Mouse (Mus musculus) heart, embryonic 16.5 days (tissue): ENCODE data around the gene Cenpx. TPM values are rescaled to one million over a fixed set of nuclear protein-coding genes. Genes with fewer than 3 reads are reported as not detected.
A peak's percentile ranks its signal among the peaks of the same experiment; 100 is the strongest.
"Not testable (repeated sequence)": the region's sequence is repeated elsewhere in the genome, so short reads cannot be mapped to it uniquely, and the experiment has no call there.

Experiments used
- ATAC-seq: fragments of 200-750 bp; cut with Nextera tagmentation; replicated peaks from 2 replicates; pipeline ENCODE4 v1.8.0; 2017; ENCODE audit warnings: moderate number of reproducible peaks; ENCODE audit not compliant: insufficient read depth, low FRiP score; ENCODE audit errors: extremely low read depth
- H3K27ac ChIP-seq: fragments of 300-500 bp; sonication (generic); 2 replicates; pipeline ENCODE4 v1.5.1; 2014; ENCODE audit warnings: mild to moderate bottlenecking, low read length, control low read depth, moderate library complexity
- H3K27me3 ChIP-seq: fragments of 300-500 bp; sonication (generic); 2 replicates; pipeline ENCODE4 v1.6.1; 2014; ENCODE audit warnings: low read length, mixed read lengths; ENCODE audit not compliant: control insufficient read depth, insufficient read depth
- H3K36me3 ChIP-seq: fragments of 300-500 bp; sonication (generic); 2 replicates; pipeline ENCODE4 v1.6.1; 2014; ENCODE audit not compliant: control insufficient read depth, insufficient read depth
- H3K4me1 ChIP-seq: fragments of 300-500 bp; sonication (generic); 2 replicates; pipeline ENCODE4 v1.6.1; 2014; ENCODE audit warnings: low read length, mixed read lengths; ENCODE audit not compliant: control insufficient read depth, insufficient read depth
- H3K4me2 ChIP-seq: fragments of 300-500 bp; sonication (generic); 2 replicates; pipeline ENCODE4 v1.6.1; 2014; ENCODE audit warnings: low read depth, mild to moderate bottlenecking, control low read depth, low read length
- H3K4me3 ChIP-seq: fragments of 300-500 bp; sonication (generic); 2 replicates; pipeline ENCODE4 v1.5.1; 2014; ENCODE audit warnings: mild to moderate bottlenecking, control low read depth, low read length
- H3K9ac ChIP-seq: fragments of 300-500 bp; sonication (generic); 2 replicates; pipeline ENCODE4 v1.6.1; 2014; ENCODE audit warnings: low read length, control low read depth
- H3K9me3 ChIP-seq: fragments of 300-500 bp; sonication (generic); replicated peaks from 2 replicates; pipeline ENCODE4 v1.6.1; 2016; ENCODE audit warnings: low read length; ENCODE audit not compliant: control insufficient read depth
- WGBS: fragments of 180-500 bp; shearing (Covaris S2); extraction: QIAGEN DNeasy Blood & Tissue Kit; methylation state at CpG from one replicate; pipeline ENCODE4 v1.1.7; 2014; 5-methylcytosine and 5-hydroxymethylcytosine counted together
- polyA plus RNA-seq: library from polyadenylated mRNA; unstranded; fragments of >200 nt; fragmentation: Nextera tagmentation; extraction: Ambion mirVana; gene quantifications from 2 replicates; pipeline ENCODE4 v1.2.1, GENCODE M21; 2015

Cenpx gene
- polyA plus RNA-seq, 1 experiment from 2014 or later: 107 TPM

- not testable (repeated sequence) for H3K4me3 ChIP-seq, H3K9ac ChIP-seq, H3K27ac ChIP-seq, ATAC-seq, H3K9me3 ChIP-seq, H3K4me2 ChIP-seq, H3K27me3 ChIP-seq
- H3K4me1 ChIP-seq: peaks cover 10% of the 10 kb centered on the region
- 79% methylated on average over 4 of the region's 5 CpGs for WGBS
- H3K36me3 ChIP-seq: peaks cover 19% of the 10 kb centered on the region
These were observed 37.7 kb downstream of the Cenpx start for GRCm38 (mm10) chr11:120675875-120676274.

GRCm38 (mm10) chr11:120673594-120674122, 39.9 kb downstream of the Cenpx start:
- Histone ChIP-seq H3K9ac (peak overlapping the region; percentile 76), H3K9me3 (no peaks in the 10 kb centered on the region), H3K4me2 (peak overlapping the region; percentile 97), H3K27me3 (no peaks in the 10 kb centered on the region), H3K4me1 (peaks cover 10% of the 10 kb centered on the region), H3K4me3 (peak overlapping the region; percentile 69), H3K27ac (peak overlapping the region; percentile 77), H3K36me3 (peaks cover 9% of the 10 kb centered on the region)
- 30% methylated on average over 12 of the region's 12 CpGs for WGBS
- peak; percentile 8; the same call in 1 of the 2 replicates for ATAC-seq

- H3K27ac ChIP-seq: peak within 1 kb of the TSS; percentile 77
- 1% methylated on average over 76 of the region's 83 CpGs for WGBS
- peaks cover 10% of the 10 kb centered on the region for H3K4me1 ChIP-seq
- peak within 1 kb of the TSS; percentile 97 for H3K4me2 ChIP-seq
- peak within 1 kb of the TSS; percentile 76 for H3K9ac ChIP-seq
- no peaks in the 10 kb centered on the region for H3K27me3 ChIP-seq
- H3K36me3 ChIP-seq: peaks cover 4% of the 10 kb centered on the region; the same call in 1 of the 2 replicates
- no peaks in the 10 kb centered on the region for H3K9me3 ChIP-seq
- peak; percentile 98 for ATAC-seq
- peak within 1 kb of the TSS; percentile 69 for H3K4me3 ChIP-seq
These were observed 40.6 kb downstream of the Cenpx start, which contains the start of gene Aspscr1 for GRCm38 (mm10) chr11:120672687-120673593. Gene Aspscr1, plus strand, starts transcription at chr11:120672973.

GRCm38 (mm10) chr11:120666617-120667016, 46.9 kb downstream of the Cenpx start:
- 14% methylated on average over 3 of the region's 3 CpGs for WGBS
- Histone ChIP-seq H3K27ac (no peak overlapping the region), H3K9me3 (no peaks in the 10 kb centered on the region), H3K36me3 (no peaks in the 10 kb centered on the region), H3K9ac (no peak overlapping the region), H3K27me3 (peaks cover 23% of the 10 kb centered on the region), H3K4me2 (no peak overlapping the region), H3K4me1 (no peaks in the 10 kb centered on the region), H3K4me3 (no peak overlapping the region)
- no peak for ATAC-seq

GRCm38 (mm10) chr11:120665406-120665805, 48.1 kb downstream of the Cenpx start:
- Histone ChIP-seq H3K4me3 (no peak overlapping the region), H3K9me3 (no peaks in the 10 kb centered on the region), H3K27ac (no peak overlapping the region), H3K9ac (no peak overlapping the region), H3K36me3 (no peaks in the 10 kb centered on the region), H3K4me2 (no peak overlapping the region), H3K27me3 (peaks cover 35% of the 10 kb centered on the region), H3K4me1 (peaks cover 6% of the 10 kb centered on the region)
- 70% methylated on average over 3 of the region's 3 CpGs for WGBS
- no peak for ATAC-seq

GRCm38 (mm10) chr11:120663714-120664113, 49.8 kb downstream of the Cenpx start:
- H3K9me3 ChIP-seq: no peaks in the 10 kb centered on the region
- H3K4me2 ChIP-seq: no peak overlapping the region
- peaks cover 52% of the 10 kb centered on the region for H3K27me3 ChIP-seq
- no peaks in the 10 kb centered on the region for H3K36me3 ChIP-seq
- no peak for ATAC-seq
- no peak overlapping the region for H3K9ac ChIP-seq
- H3K4me1 ChIP-seq: peaks cover 16% of the 10 kb centered on the region
- WGBS: 85% methylated on average over 5 of the region's 5 CpGs
- H3K27ac ChIP-seq: no peak overlapping the region
- no peak overlapping the region for H3K4me3 ChIP-seq

GRCm38 (mm10) chr11:120662759-120663158, 50.8 kb downstream of the Cenpx start:
- 48% methylated on average over 6 of the region's 6 CpGs for WGBS
- ATAC-seq: no peak
- Histone ChIP-seq H3K9ac (no peak overlapping the region), H3K9me3 (no peaks in the 10 kb centered on the region), H3K4me2 (no peak overlapping the region), H3K4me3 (no peak overlapping the region), H3K4me1 (peaks cover 17% of the 10 kb centered on the region), H3K36me3 (no peaks in the 10 kb centered on the region), H3K27ac (no peak overlapping the region), H3K27me3 (peaks cover 61% of the 10 kb centered on the region)

GRCm38 (mm10) chr11:120661076-120661460, 52.5 kb downstream of the Cenpx start, which contains the start of gene Notum:
Gene Notum, minus strand, starts transcription at chr11:120661175.
- Histone ChIP-seq H3K4me1 (peaks cover 17% of the 10 kb centered on the region), H3K9me3 (no peaks in the 10 kb centered on the region), H3K4me3 (peak within 1 kb of the TSS; percentile 51), H3K4me2 (peak within 1 kb of the TSS; percentile 77), H3K36me3 (no peaks in the 10 kb centered on the region), H3K9ac (peak within 1 kb of the TSS; percentile 54), H3K27me3 (peaks cover 73% of the 10 kb centered on the region), H3K27ac (no peak within 1 kb of the TSS)
- ATAC-seq: no peak
- 1% methylated on average over 35 of the region's 35 CpGs for WGBS
